In the genomic region with DNA sequence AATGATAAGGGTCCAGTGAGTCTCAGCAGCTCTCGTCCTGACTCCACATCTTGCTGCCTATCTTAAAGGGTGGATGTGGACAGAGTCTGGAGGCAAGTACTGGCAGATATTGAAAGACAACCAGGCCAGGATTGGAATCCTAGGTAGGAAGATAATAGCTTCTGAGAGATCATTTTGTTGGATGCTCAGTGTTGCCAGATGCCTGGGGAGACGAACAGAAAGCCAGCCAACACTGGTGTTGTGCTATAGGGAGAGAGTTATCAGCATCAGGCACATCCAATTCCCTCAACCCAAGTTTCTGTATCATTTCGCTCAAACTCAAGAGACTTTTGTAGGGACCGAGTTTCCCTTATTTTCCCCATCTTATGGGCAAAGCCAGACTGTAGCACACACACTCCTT, we compare ENCODE assay signal across 9 mouse cellular contexts.
DNase-seq lines count a peak whose midpoint lies in the region; ATAC-seq lines count a peak whose summit lies in the region.
"Had no signal": no experiment of that assay in that cellular context is flagged by ENCODE, and none has a peak within 500 bp of the region (broad histone marks: within the 10 kb centered on the region; RNA-seq: fewer than 3 reads in every experiment).

No protein-coding gene starts in this region.

- H3K36me3 ChIP-seq in heart, embryonic 10.5 days, result no peaks in the 10 kb centered on the region
- no peaks in the 10 kb centered on the region for H3K36me3 ChIP-seq in forebrain, embryonic 12.5 days (replicated peaks)
- H3K36me3 ChIP-seq in limb, embryonic 15.5 days, result no peaks in the 10 kb centered on the region

- H3K9ac ChIP-seq in forebrain, embryonic 12.5 days, result peak overlapping the region; percentile 33; the same call in 1 of the 2 replicates
- H3K9ac ChIP-seq in limb, embryonic 15.5 days, result peak overlapping the region; percentile 41

- H3K27me3 ChIP-seq in heart, embryonic 10.5 days (ENCODE audit: insufficient read depth, poor library complexity, severe bottlenecking), result no peaks in the 10 kb centered on the region
- no peaks in the 10 kb centered on the region for H3K27me3 ChIP-seq in forebrain, embryonic 12.5 days
- no peaks in the 10 kb centered on the region for H3K27me3 ChIP-seq in limb, embryonic 15.5 days

- no peak for DNase-seq in heart, embryonic 10.5 days (ENCODE audit: low spot score)
- no peak for DNase-seq in heart, adult 11 months
- DNase-seq in brain, adult 2 months (ENCODE audit: low read depth, low spot score), result peak; percentile 67
- DNase-seq in left cerebral cortex, postnatal 10 days (ENCODE audit: extremely low spot score in 1 of 2, low spot score in 2 of 2), result no peak
- DNase-seq in thymus, postnatal 10 days (ENCODE audit: low spot score in 2 of 2), result no peak
- no peak for DNase-seq in spleen, postnatal 14 days (ENCODE audit: low spot score in 2 of 2)
- DNase-seq: lung, postnatal 14 days had no signal

- no peaks in the 10 kb centered on the region for H3K9me3 ChIP-seq in heart, embryonic 10.5 days
- no peaks in the 10 kb centered on the region for H3K9me3 ChIP-seq in forebrain, embryonic 12.5 days
- no peaks in the 10 kb centered on the region for H3K9me3 ChIP-seq in limb, embryonic 15.5 days

- intact Hi-C loops in left cerebral cortex, postnatal 10 days (cut with DNase I), result no loop called here

- no peak for ATAC-seq in forebrain, embryonic 12.5 days (ENCODE audit: low FRiP score)
- no peak for ATAC-seq in limb, embryonic 15.5 days (ENCODE audit: insufficient number of reproducible peaks, low FRiP score, low TSS enrichment, low read depth)

- H3K4me3 ChIP-seq in heart, embryonic 10.5 days, result peak overlapping the region; percentile 52
- peak overlapping the region; percentile 26 for H3K4me3 ChIP-seq in forebrain, embryonic 12.5 days (replicated peaks)
- H3K4me3 ChIP-seq in limb, embryonic 15.5 days, result peak overlapping the region; percentile 49

- peaks cover 88% of the 10 kb centered on the region for H3K4me1 ChIP-seq in heart, embryonic 10.5 days
- peaks cover 83% of the 10 kb centered on the region for H3K4me1 ChIP-seq in forebrain, embryonic 12.5 days
- peaks cover 79% of the 10 kb centered on the region for H3K4me1 ChIP-seq in limb, embryonic 15.5 days

- WGBS in heart, embryonic 10.5 days, result 47% methylated on average over 4 of the region's 4 CpGs
- WGBS in forebrain, embryonic 12.5 days, result 74% methylated on average over 4 of the region's 4 CpGs
- 43% methylated on average over 4 of the region's 4 CpGs for WGBS in limb, embryonic 15.5 days

- H3K27ac ChIP-seq in heart, embryonic 10.5 days, result peak overlapping the region; percentile 85; the same call in 1 of the 2 replicates
- H3K27ac ChIP-seq in forebrain, embryonic 12.5 days, result peak overlapping the region; percentile 86
- H3K27ac ChIP-seq in limb, embryonic 15.5 days, result peak overlapping the region; percentile 91

- peak overlapping the region; percentile 44 for H3K4me2 ChIP-seq in forebrain, embryonic 12.5 days
- peak overlapping the region; percentile 42 for H3K4me2 ChIP-seq in limb, embryonic 15.5 days
